Mouse (Mus musculus) retina, postnatal 7 days (tissue): Measurements from ENCODE around the gene Kank1.

ENCODE experiments used
- DNase-seq: peaks from one replicate; pipeline ENCODE4 v3.0.0-alpha.2; 2012; ENCODE audit warnings: low read depth, low spot score

Gene Kank1

DNA sequence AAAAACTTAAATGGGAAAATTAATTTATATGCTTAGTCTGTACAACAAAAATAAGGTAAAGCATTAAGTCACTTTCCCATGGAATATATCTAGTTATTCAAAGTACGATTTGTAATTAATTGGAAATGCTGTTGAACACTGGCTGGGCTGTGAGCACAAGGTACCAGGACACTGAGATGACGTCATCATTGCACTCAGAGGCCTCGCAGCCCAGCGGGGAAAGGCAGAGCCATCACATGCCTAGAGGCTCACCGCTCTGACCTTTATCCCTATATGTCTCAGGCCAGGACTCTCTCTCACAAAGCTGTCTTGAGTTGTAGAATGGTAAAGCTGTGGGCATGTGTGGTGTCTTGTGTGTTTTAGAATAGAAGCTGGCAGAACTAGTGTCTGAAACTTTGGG is 128.9 kb downstream of the Kank1 start:
- no peak for DNase-seq

DNA sequence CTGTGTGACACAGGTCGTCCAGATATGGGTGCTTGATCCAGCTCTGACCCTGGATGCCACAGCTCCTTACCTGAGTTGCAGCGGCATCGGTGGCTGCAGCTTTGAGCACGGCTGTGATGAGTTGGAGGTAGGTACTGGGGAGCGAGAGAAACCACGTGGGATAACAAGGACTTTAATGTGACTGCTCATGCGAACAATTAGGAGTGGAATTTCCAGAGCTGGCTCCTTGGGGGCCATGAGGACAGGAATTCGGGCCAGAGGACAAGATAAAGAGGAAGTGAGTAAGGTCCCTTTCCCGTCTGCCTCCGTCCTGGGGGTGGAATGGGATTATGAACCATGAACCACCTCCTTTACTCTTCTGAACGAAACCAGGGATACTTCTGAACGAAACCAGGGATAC is 129.8 kb downstream of the Kank1 start:
- no peak for DNase-seq

DNA sequence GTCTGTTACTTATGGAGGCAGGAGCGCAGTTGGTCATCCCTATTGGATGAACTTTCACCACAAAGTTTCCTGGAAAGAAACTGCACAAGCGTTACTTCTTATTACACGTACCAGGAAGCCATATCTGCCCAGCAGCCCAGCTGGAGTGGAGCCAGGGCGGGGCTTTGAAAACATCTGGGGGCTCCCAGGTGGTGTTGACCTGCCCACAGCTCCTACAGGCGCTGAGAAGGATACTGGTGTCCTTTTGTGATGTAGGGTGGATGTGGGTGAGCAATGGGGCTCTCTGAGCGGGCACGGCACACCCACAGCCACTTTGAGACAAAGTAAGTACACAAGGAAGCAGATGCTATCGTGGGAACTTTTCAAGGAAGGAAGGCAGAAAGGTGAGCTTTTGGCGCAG is 133.7 kb downstream of the Kank1 start:
- DNase-seq, result no peak

DNA sequence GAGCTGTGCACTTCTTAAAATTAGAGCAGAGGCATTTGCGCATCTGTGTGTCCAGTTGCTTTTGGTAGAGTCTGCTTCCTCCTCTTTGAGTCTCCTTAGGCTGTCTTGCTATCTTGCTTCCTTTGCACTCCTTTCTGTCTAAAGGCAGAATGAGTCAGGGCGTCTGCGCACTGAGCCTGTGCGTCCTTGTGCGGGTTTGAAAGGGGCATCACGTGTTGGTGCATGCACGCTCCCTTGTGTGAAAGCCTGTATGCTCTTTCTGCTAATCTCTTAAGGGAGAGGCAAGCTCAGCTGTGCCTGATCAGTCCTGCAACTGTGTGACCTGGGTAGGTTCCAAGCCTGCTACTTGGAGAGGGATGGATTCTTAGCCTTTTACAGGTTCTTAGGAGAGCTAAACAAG is 136.0 kb downstream of the Kank1 start:
- no peak for DNase-seq

DNA sequence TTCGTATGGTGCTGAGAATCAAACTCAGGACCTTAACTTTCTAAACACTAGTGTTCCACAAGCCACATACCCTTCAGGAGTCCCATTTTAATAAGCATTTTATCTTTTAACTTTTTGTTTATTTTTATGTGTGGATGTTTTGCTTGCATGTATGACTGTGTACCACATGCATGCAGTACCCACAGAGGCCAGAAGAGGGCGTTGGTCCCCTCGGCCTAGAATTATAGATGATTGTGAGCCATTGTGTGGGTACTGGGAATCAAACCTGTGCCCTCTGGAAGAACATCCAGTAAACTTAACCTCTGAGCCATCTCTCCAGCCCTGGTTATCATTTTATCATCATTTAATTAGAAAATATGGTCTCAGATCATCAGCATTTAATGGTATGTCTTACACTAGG is 136.8 kb downstream of the Kank1 start:
- DNase-seq, result no peak

DNA sequence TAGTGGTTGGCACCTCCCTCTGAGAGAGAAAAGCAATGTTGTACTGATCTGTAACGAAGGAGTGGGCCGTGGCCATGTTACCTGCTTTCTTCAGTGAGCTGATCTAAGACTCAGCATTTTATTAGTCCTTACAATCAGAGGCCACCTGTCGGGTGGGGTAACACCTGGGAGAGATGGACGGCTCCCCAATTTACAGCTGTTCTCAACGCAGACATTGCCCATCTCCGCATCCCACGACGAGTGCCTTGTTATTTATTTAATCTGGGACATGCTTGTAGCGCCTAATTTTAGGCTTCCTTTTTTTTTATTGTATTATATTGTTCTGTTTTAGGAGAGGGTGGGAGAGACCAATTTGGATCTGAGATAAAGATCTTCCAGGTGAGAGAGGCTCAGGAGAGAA is 137.4 kb downstream of the Kank1 start:
- DNase-seq, result no peak

DNA sequence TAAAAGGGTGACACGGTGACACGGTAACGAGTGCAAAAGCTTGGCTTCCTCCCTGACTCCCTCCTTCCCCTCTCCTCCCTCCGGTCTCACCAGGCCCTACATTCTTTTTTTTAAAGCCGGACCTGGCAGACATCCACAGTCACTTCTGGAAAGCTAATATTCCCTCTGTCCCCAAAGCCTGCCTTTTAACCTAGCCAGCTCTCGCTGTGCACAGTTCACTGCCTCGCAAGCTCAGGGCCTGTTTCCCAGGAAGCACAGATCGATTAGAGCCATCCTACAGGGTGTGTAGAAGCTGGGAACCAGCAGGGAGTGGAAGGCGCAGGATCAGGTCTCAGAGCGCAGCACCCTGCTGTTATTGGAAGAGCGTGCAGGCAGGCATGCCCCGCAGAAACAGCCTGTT is 138.2 kb downstream of the Kank1 start:
- no peak for DNase-seq

DNA sequence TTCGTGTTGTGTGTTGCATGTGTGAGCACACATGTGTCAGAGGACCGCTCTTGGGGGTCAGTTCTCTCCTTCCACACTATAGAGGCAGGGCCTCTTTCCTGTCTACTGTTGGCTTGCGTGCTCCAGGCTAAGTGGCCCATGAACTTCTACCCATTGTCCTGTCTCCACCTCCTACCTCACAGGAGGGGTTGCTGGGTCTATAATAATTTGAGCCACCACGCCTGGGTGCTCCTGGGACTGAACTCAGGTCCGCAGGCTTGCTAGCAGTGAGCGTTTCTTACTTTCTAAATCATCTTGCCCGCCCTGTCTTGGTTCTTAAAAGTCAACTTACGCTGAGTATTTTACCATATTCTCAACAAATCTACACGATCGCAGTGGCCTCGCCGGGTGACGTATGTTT is 140.1 kb downstream of the Kank1 start:
- DNase-seq, result no peak

DNA sequence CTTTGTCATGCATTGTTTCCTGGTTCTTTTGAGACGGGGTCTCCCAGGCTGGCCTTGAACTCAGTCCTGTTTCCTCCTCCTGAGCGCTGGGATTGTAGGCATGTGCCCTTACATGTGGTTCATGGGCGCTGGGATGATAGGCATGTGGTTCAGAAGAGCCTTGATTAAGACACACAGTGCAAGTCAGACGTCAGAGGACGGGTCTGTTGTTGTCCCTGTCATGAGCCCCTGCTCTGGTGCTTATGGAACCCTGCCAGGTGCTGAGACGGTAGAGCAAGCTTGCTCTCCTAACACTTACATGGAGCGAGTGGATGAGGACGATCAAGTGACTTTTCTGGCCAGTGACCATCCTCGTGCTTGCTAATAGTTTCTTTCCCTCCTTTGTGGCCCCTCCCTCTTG is 143.9 kb downstream of the Kank1 start:
- DNase-seq, result no peak

DNA sequence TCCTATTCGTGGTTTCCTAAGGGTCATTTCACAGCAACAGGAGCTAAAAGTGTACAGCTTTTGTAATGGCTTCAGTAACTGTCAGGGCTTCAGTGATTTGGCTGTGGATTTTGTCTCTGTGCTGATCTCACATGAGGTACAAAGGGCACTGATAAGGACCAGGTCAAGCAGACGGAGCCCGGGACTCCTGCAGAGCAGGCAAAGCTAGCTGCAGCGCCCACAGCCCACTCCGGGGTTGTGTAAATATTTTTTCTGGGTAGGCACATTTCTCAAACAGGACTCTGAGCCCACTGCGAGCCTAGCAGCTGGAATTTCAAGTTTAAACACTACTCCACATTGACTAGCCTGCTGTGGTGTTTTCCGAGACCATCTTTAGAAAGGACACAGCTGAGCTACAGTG is 145.2 kb downstream of the Kank1 start:
- no peak for DNase-seq

DNA sequence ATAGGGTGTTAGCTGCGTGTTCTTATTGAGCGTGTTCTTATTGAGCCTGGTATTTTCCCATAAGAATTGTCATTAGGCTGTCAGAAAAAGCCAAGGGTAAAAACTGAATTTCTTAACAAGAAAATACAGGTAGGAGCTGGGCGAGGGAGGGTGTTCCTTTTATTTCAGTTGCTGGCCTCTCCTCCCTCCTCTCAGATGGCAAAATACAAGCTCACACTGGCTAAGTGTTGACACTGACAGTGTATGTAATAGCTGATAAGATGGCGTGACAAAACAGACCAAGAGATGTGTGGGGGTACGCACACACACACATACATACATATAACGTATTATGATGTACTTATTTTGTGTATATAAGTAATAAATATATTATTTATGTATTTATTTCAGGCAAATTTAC is 145.7 kb downstream of the Kank1 start:
- DNase-seq, result no peak

DNA sequence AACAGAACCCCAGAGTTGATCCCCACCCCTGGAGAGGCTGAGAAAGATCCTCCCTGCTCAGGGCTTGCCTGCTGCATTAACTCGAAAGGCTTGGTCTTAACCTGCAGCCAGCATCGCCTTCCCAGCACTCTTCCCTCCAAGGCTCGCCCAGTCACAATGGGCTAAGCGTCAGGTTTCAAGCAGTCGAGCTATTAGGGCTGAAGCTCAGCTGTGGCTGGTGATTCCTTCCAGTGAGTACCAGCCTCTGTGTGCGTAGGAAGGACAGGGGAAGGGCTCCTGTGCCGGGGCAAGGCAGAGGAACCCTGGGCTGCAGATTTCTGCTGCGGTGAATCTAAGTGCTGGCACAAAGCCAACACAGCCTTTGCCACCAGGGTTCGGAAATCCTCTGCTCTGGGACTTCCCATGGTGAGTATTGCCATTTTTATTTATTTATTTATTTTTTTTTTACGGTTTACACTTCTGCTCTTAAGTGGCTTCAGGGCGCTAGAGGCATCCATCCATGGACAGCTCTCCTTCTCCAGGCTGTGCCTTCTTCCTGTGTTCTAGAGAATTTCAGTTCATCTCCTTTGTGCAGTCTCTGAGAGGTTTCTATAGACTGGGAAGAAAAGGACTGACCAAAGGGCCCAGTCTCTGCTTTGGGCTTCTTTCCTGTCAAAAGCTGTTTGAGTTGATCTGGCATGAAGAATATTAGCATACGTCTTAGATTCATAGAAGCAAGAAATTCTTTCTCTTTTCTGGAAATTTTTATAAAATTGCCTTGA is 146.8 kb downstream of the Kank1 start:
- no peak for DNase-seq

DNA sequence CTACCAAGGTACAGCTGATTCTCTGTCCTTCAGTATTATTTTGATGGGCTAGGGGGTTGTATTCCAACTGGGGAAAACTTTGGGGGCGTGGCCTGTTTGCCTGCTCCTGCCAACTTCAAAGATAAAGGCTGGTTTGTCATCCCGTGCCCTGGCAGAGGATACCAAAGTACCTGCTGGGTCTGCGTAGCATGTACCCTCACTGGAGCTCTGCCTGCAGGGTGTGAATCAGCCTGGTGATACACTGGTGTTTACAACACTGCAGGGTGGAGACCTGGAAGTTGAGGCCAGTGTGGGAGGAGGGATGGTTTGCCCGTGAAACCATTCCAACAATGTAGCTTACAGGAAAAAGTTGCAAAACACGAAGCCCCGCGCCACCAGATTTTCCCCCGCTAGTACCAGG is 149.2 kb downstream of the Kank1 start:
- DNase-seq, result no peak

DNA sequence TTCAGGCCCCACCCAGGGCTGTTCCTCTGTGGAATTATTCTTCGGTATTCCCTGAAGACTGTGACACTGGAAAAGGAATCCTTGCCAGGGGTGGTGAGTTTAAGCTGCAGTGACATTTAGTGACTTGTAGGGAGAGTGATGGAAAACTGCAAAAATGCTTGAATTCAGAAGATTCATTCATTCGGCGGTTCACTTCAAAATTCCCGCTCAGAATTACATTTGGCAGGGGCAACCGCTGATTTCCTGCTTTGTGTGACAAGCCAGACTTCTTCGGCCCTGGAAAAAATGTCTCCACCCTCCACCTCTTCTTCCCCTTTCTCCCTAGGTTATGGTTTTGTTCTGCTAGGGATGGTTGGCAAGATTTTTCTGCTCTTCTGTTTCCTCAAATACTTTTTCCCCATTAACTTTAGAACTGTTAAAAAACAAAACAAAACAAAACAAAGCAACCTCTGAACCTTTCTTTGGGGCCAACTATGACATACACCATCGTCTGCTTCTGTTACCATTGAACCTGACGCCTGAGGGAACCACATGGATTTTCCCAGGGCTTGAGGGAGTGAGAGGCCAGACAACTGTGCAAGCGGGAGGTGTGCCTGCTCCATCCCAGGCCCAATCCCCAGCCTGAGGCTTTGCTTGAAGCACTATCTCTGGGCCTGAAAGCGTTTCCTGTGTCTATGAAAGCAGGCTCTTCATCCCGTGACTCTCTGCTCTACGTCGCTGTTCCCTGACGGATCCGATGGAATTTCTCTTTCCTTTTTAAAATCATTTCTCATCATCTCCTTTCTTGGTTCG is 150.1 kb downstream of the Kank1 start:
- no peak for DNase-seq

DNA sequence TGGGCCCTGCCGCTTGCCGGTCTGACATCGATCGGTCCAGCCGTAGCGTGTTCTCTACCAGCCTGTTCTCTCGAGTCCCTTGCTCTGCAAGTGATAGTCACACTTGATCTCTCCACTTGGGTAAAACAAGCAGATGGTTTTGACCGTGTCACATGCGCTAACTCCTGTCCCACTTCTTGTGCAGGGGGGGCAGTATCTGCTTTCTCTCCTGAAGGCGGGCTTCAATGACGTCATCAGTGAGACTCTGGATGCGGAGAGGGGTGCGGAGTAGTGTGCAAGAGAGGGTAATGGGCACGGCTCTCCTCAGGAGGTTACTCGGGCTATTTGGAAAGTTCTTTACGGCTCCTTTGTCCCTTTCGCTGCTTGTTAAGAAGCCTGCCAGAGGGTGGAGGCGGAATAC is 151.1 kb downstream of the Kank1 start:
- no peak for DNase-seq

DNA sequence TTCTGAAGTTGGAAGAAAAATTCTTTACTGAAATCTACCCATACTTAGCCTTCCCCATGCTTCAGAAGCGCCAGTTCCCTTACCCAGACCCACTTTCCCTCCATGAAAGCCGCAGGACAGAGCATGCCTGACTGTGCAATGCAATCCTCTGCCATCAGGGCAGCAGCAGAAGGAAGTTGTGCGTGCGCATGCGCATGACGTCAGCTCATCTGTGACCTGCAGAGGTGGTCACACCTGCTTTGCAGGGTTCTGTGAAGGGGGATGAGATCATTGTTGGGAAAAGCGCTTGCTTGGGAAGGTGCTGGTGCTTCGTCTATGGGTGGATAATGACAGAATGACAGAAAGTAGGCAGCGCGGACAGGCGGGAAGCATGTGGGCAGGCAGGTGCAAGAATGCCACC is 155.4 kb downstream of the Kank1 start:
- no peak for DNase-seq

DNA sequence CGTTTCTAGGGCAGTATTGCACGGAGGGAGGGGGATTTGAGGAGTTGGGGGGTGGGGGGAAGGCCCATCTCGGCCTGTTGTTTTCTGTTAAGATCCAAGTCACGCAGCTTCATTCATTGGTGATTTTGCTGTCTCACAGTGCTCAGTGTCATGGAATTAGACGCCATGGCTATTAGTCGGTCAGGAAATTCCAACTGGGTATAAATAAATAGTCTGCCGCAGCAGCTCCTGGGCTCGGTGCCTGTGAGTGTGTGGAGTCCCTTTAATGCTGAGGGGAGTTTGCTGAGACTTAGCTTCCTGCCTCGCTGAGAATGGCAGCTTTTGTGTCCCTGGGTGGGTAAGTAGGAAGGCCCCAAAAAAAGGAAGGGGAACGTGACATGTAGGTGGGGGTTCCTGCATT is 158.3 kb downstream of the Kank1 start:
- no peak for DNase-seq

DNA sequence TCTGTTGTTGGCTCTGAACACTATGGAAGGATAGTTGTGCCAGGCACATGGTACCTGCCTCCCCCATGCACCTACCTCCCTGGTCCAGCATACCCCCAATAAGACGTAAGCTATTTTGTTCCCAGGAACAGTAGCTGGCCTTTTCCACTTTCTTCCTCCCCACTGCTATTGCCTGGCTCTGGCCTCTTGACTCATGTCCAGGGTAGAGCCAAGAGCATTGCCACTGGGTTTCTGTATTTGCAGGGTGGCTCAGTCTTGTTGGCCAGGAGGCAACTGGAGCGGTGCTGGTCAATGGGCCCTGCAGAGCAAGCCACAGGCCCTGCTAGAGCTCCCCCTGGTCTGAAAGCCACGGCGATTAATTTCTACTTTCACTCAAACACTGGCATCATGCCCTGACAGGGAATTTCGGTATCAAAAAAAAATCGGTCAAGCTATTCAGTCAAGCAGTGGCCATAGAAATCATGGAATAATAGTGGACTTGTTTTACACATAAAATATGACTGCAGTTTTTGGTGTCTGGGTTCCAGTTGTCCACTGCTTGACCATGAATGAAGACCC is 160.0 kb downstream of the Kank1 start:
- no peak for DNase-seq

DNA sequence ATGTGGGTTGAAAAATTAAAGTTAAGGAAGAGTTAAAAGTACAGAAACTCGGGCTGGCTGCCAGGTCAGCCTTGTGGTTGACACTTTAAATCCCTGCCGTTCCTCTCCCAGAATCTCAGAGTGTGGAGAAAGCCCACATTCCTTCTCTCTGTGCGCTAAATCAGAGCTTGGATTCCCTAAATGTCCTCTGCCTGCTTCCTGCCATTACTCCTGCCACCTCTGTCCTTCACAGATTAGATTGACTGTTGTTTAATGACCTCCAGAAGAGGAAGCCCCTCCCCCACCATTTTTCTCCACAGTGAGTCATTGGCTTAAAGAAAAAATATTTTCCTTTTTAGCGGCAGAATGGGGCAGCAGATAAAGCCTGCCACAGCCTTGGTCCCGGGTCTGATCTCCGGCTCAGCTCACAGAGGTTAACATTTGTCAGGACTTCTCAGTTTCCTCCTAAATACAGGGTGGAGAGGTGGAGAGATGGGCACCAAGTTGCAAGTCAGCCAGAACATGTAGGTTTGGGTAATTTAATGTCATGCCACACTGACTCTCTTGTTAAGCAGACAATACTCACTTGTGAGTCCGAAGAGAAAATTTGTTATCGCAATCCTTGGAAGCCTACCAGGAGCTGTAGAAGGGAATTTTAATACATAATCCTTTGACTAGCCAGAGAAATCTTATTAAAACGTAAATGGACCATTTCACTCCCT is 162.9 kb downstream of the Kank1 start:
- no peak for DNase-seq

DNA sequence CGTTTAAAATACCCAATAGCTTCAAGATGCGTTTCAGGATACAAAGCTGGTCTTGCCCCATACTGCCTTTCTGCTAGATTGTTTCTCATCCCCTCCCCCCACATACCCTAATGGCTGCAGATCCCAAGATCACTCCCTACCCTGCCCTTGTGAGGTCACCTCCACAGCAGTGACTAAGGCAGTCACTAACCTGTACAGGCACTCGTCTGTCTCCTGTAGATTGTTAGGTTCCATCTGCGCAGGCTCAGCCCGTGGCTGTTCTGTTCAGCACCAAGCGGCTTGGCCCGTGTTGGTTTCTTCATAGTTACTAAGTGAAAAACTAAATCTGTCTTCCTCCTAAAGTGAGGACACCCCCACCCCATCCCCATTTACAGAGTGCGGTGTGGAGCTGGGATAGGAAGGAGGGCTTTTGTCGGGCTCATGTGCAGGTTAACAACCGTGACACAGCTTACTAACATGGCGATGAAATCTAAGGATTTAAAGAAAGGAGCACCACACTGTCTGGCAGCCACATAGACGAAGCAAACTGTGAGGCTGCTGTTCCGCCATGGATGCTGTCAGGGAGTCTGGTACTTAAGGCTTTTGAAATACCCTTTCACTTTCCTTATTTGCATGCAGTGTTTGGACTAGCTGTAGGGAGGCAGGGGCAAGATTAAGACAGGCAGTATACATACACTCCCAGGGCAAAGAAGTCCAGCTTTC is 163.6 kb downstream of the Kank1 start:
- DNase-seq, result no peak

DNA sequence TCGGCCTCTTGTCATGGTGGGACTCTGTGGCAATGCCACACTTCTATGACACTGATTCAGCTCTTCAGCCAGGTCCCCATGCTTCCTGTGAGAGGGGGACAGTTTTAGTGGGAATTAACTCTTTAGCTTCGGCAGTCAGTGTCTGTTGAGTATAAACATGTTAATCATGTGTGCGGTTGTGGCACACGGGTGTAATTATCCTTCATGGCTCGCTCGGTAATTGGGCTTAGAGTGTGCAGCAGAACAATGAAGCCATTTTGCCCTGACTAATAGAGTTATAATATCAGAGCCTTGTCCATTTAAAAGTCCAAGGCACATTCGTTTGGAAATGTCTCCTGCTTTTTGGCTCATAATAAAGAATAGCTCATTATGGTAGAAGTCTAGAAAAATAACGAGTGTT is 164.7 kb downstream of the Kank1 start:
- DNase-seq, result no peak

DNA sequence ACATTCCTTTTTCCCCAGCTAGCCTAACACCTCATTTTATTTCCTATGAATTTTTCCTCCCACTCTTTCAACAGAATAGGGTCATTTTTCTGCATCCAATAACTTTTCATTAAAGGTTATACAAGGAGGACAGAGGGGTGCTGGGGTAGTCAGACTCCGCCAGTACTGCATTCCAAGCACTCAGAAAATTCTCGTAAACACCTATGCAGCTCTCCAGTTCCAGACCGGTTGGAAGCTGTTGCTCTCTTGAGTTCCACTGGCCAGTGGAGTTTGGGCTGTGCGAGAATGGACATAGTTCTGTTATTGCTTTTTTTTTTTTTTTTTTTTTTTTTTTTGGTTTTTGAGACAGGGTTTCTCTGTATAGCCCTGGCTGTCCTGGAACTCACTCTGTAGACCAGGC is 167.4 kb downstream of the Kank1 start:
- no peak for DNase-seq
